ENCODE assay signal across 9 mouse cellular contexts in genomic region chr2:30010840-30011281, GRCm38 (mm10). TPM values are rescaled to one million over a fixed set of nuclear protein-coding genes. Genes with fewer than 3 reads are reported as not detected.
DNase-seq lines count a peak whose midpoint lies in the region; ATAC-seq lines count a peak whose summit lies in the region.
"Had no signal": no experiment of that assay in that cellular context is flagged by ENCODE, and none has a peak within 500 bp of the region (broad histone marks: within the 10 kb centered on the region; RNA-seq: fewer than 3 reads in every experiment).

No protein-coding gene starts in this region.

- DNase-seq in left cerebral cortex, adult 18-20 months (ENCODE audit: low spot score in 2 of 2): peak; percentile 30 to 32
- no peak for DNase-seq in left cerebral cortex, adult 11 months (ENCODE audit: low spot score)
- DNase-seq in brain, adult 2 months (ENCODE audit: low read depth, low spot score): peak; percentile 85
- peak; percentile 80 to 88 for DNase-seq in gastrocnemius, adult 8-10 months (ENCODE audit: low spot score in 2 of 2)
- peak; percentile 21 to 70 for DNase-seq in lung, postnatal 4 days
- DNase-seq in retina, embryonic 14.5 days (ENCODE audit: low spot score): no peak
- no peak for DNase-seq in kidney, adult 18-20 months

- no peaks in the 10 kb centered on the region for H3K9me3 ChIP-seq in hindbrain, embryonic 12.5 days (replicated peaks)

- no peak for ATAC-seq in hindbrain, embryonic 12.5 days (ENCODE audit: low FRiP score)

- H3K4me2 ChIP-seq in hindbrain, embryonic 12.5 days (replicated peaks): no peak overlapping the region

- no peak overlapping the region for H3K4me3 ChIP-seq in hindbrain, embryonic 12.5 days

- H3K27me3 ChIP-seq in hindbrain, embryonic 12.5 days: no peaks in the 10 kb centered on the region

- H3K27ac ChIP-seq in hindbrain, embryonic 12.5 days: no peak overlapping the region
- H3K27ac ChIP-seq: macrophage had no signal

- peaks cover 98% of the 10 kb centered on the region for H3K36me3 ChIP-seq in hindbrain, embryonic 12.5 days

- 94% methylated on average over 8 of the region's 8 CpGs for WGBS in hindbrain, embryonic 12.5 days

- H3K4me1 ChIP-seq in hindbrain, embryonic 12.5 days: no peaks in the 10 kb centered on the region

- no peak overlapping the region for H3K9ac ChIP-seq in hindbrain, embryonic 12.5 days

RNA-seq across cellular contexts. Expression of gene Wdr34, which starts 37.8 kb away (rescaled TPM):
- total RNA-seq in left cerebral cortex, adult 18-20 months (2021): 10 to 100 TPM; 39.5 to 45.2 TPM
- total RNA-seq in gastrocnemius, adult 8-10 months (2022): 1 to 10 TPM; 3.9 to 5.6 (median 4.3) TPM
- polyA plus RNA-seq in hindbrain, embryonic 12.5 days (2016; fragmentation: Nextera tagmentation; extraction: Ambion mirVana): 40.4 and 41.0 TPM in 2 replicates

RNA-seq across cellular contexts. Expression of gene Sptan1, which starts 45.5 kb away (rescaled TPM):
- total RNA-seq in left cerebral cortex, adult 18-20 months (2021): 100 to 1,000 TPM; 825 to 827 TPM
- total RNA-seq in gastrocnemius, adult 8-10 months (2022): 10 to 100 TPM; 29.2 to 43.7 (median 36.4) TPM
- polyA plus RNA-seq in hindbrain, embryonic 12.5 days (2016; fragmentation: Nextera tagmentation; extraction: Ambion mirVana): 179 and 188 TPM in 2 replicates

RNA-seq across cellular contexts. Expression of gene Set, which starts 46.3 kb away (rescaled TPM):
- 100 to 1,000 TPM; 191 to 199 TPM for total RNA-seq in left cerebral cortex, adult 18-20 months (2021)
- 100 to 1,000 TPM; 106 to 121 (median 118) TPM for total RNA-seq in gastrocnemius, adult 8-10 months (2022)
- 558 and 568 TPM in 2 replicates for polyA plus RNA-seq in hindbrain, embryonic 12.5 days (2016; fragmentation: Nextera tagmentation; extraction: Ambion mirVana)

Comparison
In these comparisons a context has a peak if more than half of its experiments do, and no peak if none do; other contexts are left out.
1. DNase-seq: peak in left cerebral cortex, adult 18-20 months (2 of 2), brain, adult 2 months (single experiment), gastrocnemius, adult 8-10 months (2 of 2) and lung, postnatal 4 days (2 of 2); none in left cerebral cortex, adult 11 months (single experiment), retina, embryonic 14.5 days (single experiment) and kidney, adult 18-20 months (single experiment).
2. RNA of gene Wdr34, which starts 37.8 kb away (total RNA-seq): 39.5 to 45.2 TPM in left cerebral cortex, adult 18-20 months; 3.9 to 5.6 TPM in gastrocnemius, adult 8-10 months; every median in the first group is over 4 times any median in the second.
3. RNA of gene Sptan1, which starts 45.5 kb away (total RNA-seq): 825 to 827 TPM in left cerebral cortex, adult 18-20 months; 29.2 to 43.7 TPM in gastrocnemius, adult 8-10 months; every median in the first group is over 10 times any median in the second.